Mouse (Mus musculus) MEL (cell line): ENCODE data around the gene Olfr67.

Experiments used
- CTCF ChIP-seq, 3 experiments: IDR thresholded peaks in 2 of 3; conservative IDR thresholded peaks in 1 of 3; 2 replicates each; pipeline ENCODE4 v1.5.1; 2011 to 2012; ENCODE audit warnings: low read length in 3 of 3, low read depth in 2 of 3, mild to moderate bottlenecking in 2 of 3, improper control_type of control experiment in 1 of 3, inconsistent platforms in 1 of 3, mixed read lengths in 1 of 3, moderate library complexity in 1 of 3; ENCODE audit not compliant: control insufficient read depth in 1 of 3, insufficient read depth in 1 of 3, poor library complexity in 1 of 3, severe bottlenecking in 1 of 3
- E2F4 ChIP-seq: IDR thresholded peaks from 2 replicates; pipeline ENCODE4 v1.6.1; 2011; ENCODE audit warnings: low read depth, low read length, improper control_type of control experiment, borderline replicate concordance
- KAT2A ChIP-seq: conservative IDR thresholded peaks from 2 replicates; pipeline ENCODE4 v1.6.1; 2012; ENCODE audit warnings: low read depth, low read length, improper control_type of control experiment, inconsistent platforms
- SMC3 ChIP-seq: IDR thresholded peaks from 2 replicates; pipeline ENCODE4 v1.6.1; 2011; ENCODE audit warnings: low read depth, low read length, improper control_type of control experiment
- UBTF ChIP-seq: IDR thresholded peaks from 2 replicates; pipeline ENCODE4 v1.6.1; 2012; ENCODE audit warnings: low read depth, mild to moderate bottlenecking, inconsistent platforms, low read length, improper control_type of control experiment, moderate library complexity, borderline replicate concordance; ENCODE audit not compliant: insufficient read depth

- TF ChIP-seq KAT2A (no peak), CTCF (IDR thresholded peaks at IDR 0.05 in 2 of 3, conservative IDR thresholded peaks at IDR 0.05 in 1 of 3; ENCODE audit: control insufficient read depth in 1 of 3, insufficient read depth in 1 of 3, low read depth in 2 of 3, low read length in 3 of 3, poor library complexity in 1 of 3, severe bottlenecking in 1 of 3) (no peak), SMC3 (no peak), UBTF (no peak), E2F4 (no peak)
Measured at GRCm38 (mm10) chr7:103757233-103757632, 34.4 kb downstream of the Olfr67 start, which contains the start of gene Olfr630.
